Mouse (Mus musculus) limb, embryonic 15.5 days (tissue): ENCODE data around the gene Coq8b. TPM values are rescaled to one million over a fixed set of nuclear protein-coding genes. Genes with fewer than 3 reads are reported as not detected.

Experiments used
- ATAC-seq: fragments of 200-750 bp; cut with Nextera tagmentation; 2 replicates; pipeline ENCODE4 v1.8.0; 2017; ENCODE audit warnings: low read depth, moderate TSS enrichment; ENCODE audit not compliant: insufficient number of reproducible peaks, low FRiP score, low TSS enrichment
- H3K27ac ChIP-seq: fragments of 300-500 bp; sonication (generic); 2 replicates; pipeline ENCODE4 v1.5.1; 2015; ENCODE audit warnings: moderate library complexity, mild to moderate bottlenecking, inconsistent platforms
- H3K27me3 ChIP-seq: fragments of 300-500 bp; sonication (generic); 2 replicates; pipeline ENCODE4 v1.6.1; 2015; ENCODE audit warnings: inconsistent platforms
- H3K36me3 ChIP-seq: fragments of 300-500 bp; sonication (generic); 2 replicates; pipeline ENCODE4 v1.6.1; 2015; ENCODE audit warnings: inconsistent platforms
- H3K4me1 ChIP-seq: fragments of 300-500 bp; sonication (generic); 2 replicates; pipeline ENCODE4 v1.6.1; 2015; ENCODE audit warnings: inconsistent platforms
- H3K4me2 ChIP-seq: fragments of 300-500 bp; sonication (generic); 2 replicates; pipeline ENCODE4 v1.6.1; 2015; ENCODE audit warnings: mild to moderate bottlenecking, inconsistent platforms
- H3K4me3 ChIP-seq: fragments of 300-500 bp; sonication (generic); 2 replicates; pipeline ENCODE4 v1.5.1; 2015; ENCODE audit warnings: mild to moderate bottlenecking, inconsistent platforms
- H3K9ac ChIP-seq: fragments of 300-500 bp; sonication (generic); 2 replicates; pipeline ENCODE4 v1.6.1; 2015; ENCODE audit warnings: inconsistent platforms
- H3K9me3 ChIP-seq: fragments of 300-500 bp; sonication (generic); 2 replicates; pipeline ENCODE4 v1.6.1; 2016; ENCODE audit warnings: inconsistent platforms
- WGBS: fragments of 180-500 bp; shearing (Covaris S2); methylation state at CpG from one replicate; pipeline ENCODE4 v1.1.7; 2015; 5-methylcytosine and 5-hydroxymethylcytosine counted together
- polyA plus RNA-seq: library from polyadenylated mRNA; unstranded; fragments of >200 nt; fragmentation: Nextera tagmentation; extraction: Ambion mirVana; gene quantifications from 2 replicates; pipeline ENCODE4 v1.2.1, GENCODE M21; 2015

Coq8b gene
- polyA plus RNA-seq, 1 experiment from 2014 or later = 22.3 TPM

DNA sequence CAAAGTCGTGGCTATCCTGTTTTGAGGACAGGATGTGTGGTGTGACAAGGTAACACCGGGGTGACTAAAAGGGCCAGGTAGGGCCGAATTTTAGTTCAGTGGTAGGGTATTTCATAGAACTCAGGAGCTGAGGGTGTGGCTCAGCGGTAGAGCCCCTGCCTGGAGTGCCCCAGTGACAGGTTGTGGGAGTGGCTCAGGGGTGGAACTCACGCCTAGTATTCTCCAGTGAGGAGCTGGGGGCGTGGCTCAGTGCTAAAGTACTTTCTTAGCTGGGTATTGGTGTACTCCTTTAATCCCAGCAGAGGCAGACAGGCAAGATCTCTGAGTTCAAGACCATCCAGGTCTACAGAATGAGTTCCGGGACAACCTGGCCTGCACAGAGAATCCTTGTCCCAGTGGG is 43.2 kb downstream of the Coq8b start:
- Histone ChIP-seq H3K4me1 (peaks cover 4% of the 10 kb centered on the region; the same call in 1 of the 2 replicates), H3K27me3 (no peaks in the 10 kb centered on the region), H3K36me3 (peaks cover 88% of the 10 kb centered on the region), H3K9me3 (no peaks in the 10 kb centered on the region), H3K27ac (no peak overlapping the region), H3K9ac (no peak overlapping the region), H3K4me2 (no peak overlapping the region), H3K4me3 (no peak overlapping the region)
- WGBS = 57% methylated on average over 7 of the region's 7 CpGs
- no peak for ATAC-seq

DNA sequence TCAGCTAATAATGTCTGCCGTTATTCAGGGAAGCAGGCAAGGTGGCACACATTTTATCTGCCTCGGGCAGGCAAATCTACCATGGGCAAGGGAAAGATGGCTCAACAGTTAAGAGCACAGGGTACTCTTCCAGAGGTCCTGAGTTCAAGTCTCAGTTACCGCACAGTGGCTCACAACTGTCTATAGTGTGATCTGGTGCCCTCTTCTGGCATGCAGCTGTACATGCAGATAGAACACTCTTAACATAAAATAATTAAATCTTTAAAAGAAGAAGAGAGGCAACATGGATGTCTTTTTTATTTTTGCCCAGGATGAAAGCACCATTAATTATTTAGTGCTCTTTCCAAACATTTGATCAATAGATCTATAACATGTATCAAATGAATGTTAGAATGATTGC is 44.4 kb downstream of the Coq8b start:
- WGBS = 94% methylated on average over 3 of the region's 3 CpGs
- peaks cover 4% of the 10 kb centered on the region; the same call in 1 of the 2 replicates for H3K4me1 ChIP-seq
- no peak for ATAC-seq
- no peak overlapping the region for H3K27ac ChIP-seq
- no peak overlapping the region for H3K4me3 ChIP-seq
- no peak overlapping the region for H3K9ac ChIP-seq
- H3K36me3 ChIP-seq = peaks cover 89% of the 10 kb centered on the region
- H3K27me3 ChIP-seq = no peaks in the 10 kb centered on the region
- no peaks in the 10 kb centered on the region for H3K9me3 ChIP-seq
- no peak overlapping the region for H3K4me2 ChIP-seq

DNA sequence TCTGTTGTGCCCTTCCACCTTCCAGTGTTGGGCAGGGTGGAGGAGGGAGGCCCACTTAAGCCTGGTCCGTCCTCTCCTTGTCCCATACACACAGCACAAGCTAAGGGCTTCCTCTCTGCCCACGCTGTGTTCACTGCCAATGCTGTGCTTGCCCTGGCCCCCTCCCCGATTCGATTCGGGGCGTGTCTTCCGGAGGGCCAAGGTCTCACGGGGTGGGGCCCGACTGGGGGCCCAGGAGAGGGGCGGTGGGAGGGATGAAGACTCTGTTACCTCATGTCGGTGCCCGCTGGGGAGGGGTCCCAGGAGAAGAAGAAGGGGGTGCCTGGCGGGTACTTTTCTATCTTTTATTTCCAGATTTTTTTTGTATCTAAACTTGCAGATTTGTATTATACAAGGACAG is 48.9 kb downstream of the Coq8b start:
- H3K27me3 ChIP-seq = peaks cover 8% of the 10 kb centered on the region; the same call in 1 of the 2 replicates
- H3K4me3 ChIP-seq = no peak overlapping the region
- no peak overlapping the region for H3K9ac ChIP-seq
- WGBS = 66% methylated on average over 13 of the region's 13 CpGs
- H3K4me2 ChIP-seq = no peak overlapping the region
- H3K36me3 ChIP-seq = peaks cover 56% of the 10 kb centered on the region
- no peak overlapping the region for H3K27ac ChIP-seq
- ATAC-seq = 0 out of 2 replicates have a peak, but pooled peaks have one; percentile 37
- peaks cover 12% of the 10 kb centered on the region for H3K4me1 ChIP-seq
- no peaks in the 10 kb centered on the region for H3K9me3 ChIP-seq

DNA sequence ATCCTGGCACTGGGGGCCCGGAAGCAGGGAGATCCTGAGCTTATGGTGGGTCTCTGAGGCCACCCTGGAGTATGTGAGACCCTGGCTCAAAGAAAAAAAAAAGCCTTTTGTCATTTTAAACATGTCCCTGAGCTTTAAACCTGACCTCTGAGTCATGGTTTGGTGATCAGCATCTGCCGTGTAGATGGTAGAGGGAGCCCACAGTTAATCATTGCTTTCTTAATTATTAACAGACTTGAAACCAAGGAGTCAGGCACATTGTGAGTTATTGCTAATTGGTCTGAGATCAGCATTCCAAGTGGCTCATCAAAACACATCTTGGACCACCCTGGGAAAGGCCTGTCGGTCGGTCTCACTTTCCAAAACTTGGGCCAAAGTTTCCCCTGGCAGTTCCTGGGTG is 49.4 kb downstream of the Coq8b start:
- Histone ChIP-seq H3K36me3 (peaks cover 51% of the 10 kb centered on the region), H3K4me3 (no peak overlapping the region), H3K4me2 (no peak overlapping the region), H3K9me3 (no peaks in the 10 kb centered on the region), H3K4me1 (peaks cover 12% of the 10 kb centered on the region), H3K27me3 (peaks cover 8% of the 10 kb centered on the region; the same call in 1 of the 2 replicates), H3K9ac (no peak overlapping the region), H3K27ac (no peak overlapping the region)
- 56% methylated on average over 4 of the region's 4 CpGs for WGBS
- no peak for ATAC-seq

DNA sequence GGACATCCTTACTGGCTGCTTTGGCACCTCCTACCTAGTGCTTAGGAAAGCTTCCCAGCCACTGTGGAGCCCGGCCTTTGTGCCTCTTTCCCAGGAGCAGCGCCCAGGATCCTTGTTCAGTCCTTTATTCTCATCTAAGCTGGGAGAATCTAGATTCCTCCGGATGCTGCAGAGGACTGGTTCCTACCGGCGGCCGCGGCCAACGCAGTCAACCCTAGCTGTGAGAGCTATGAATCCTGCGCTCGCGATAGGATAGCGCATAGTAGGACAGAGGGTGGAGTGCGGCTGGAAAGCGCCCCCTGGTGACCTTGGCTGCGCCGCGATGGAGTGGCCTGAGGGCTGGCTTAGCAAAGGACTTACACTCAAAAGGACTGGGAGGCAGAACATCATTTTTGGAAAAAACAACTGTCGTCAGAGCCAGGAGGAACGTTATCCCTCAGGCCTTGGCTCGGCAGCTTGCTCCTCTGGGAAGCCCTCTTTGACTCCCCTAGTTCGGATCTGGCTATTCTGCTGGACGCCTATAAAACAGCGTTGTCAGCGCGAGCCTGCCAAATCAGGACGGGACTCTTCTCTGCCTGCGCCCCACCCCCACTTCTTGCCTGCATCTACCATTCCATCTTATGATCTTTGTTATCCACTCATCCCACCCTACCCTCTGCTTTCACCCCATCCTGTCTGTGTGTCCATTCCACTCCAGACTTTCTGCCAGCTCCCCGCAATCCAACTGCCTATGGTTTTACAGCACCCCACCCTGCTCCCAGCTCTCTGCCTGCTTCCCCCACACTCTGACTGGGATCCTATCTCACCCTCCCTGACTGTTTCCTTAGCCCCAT is 52.3 kb downstream of the Coq8b start:
- H3K9ac ChIP-seq = no peak overlapping the region
- H3K4me1 ChIP-seq = peaks cover 12% of the 10 kb centered on the region
- peak; percentile 30; the same call in 1 of the 2 replicates for ATAC-seq

DNA sequence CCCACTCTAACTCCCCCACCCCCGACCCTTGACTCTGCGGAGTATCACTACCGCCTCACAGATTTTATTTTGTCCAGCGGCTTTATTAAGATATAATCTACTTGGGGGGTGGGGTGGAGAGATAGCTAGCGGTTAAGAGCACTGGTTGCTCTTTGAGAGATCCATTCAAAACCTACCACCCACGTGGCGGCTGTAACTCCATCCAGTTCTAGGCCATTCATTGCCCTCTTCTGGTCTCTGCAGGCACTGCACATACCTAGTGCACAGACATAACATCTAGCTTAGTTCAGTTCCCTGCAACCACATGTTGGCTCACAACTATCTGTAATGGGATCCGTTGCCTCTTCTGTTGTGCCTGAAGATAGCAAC is 52.9 kb downstream of the Coq8b start:
- Histone ChIP-seq H3K4me2 (peak overlapping the region; percentile 25; the same call in 1 of the 2 replicates), H3K4me1 (peaks cover 12% of the 10 kb centered on the region), H3K36me3 (peaks cover 19% of the 10 kb centered on the region), H3K27me3 (peaks cover 8% of the 10 kb centered on the region; the same call in 1 of the 2 replicates), H3K9me3 (no peaks in the 10 kb centered on the region), H3K27ac (no peak overlapping the region), H3K4me3 (peak overlapping the region; percentile 19), H3K9ac (no peak overlapping the region)
- ATAC-seq = peak; percentile 47; the same call in 1 of the 2 replicates
- 8% methylated on average over 8 of the region's 8 CpGs for WGBS

More for the DNA sequence above, 52.3 kb downstream of the Coq8b start:
- H3K4me2 ChIP-seq = peak overlapping the region; percentile 25
- peaks cover 8% of the 10 kb centered on the region; the same call in 1 of the 2 replicates for H3K27me3 ChIP-seq
- no peak overlapping the region for H3K27ac ChIP-seq
- WGBS = 1% methylated on average over 28 of the region's 28 CpGs
- peaks cover 23% of the 10 kb centered on the region for H3K36me3 ChIP-seq
- peak overlapping the region; percentile 19 for H3K4me3 ChIP-seq
- no peaks in the 10 kb centered on the region for H3K9me3 ChIP-seq

DNA sequence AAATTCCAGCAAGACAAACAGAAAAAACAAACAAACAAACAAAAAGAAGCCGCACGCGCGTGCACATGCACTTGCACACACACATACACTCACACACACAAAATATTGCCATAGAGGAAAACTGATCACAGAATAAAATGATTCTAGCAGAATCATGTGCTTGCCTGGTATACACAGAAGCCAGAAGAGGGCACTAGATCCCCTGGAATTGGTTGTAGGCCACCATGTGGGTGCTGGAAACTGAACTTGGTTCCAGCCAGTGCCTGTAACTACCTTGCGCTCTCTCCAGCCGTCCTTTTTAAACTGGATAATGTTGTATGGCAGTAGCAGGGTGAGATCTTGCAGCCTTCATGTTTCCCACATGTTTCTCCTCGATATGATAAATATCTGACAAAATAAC is 55.9 kb downstream of the Coq8b start:
- WGBS = 86% methylated on average over 7 of the region's 7 CpGs
- no peaks in the 10 kb centered on the region for H3K36me3 ChIP-seq
- H3K4me1 ChIP-seq = peaks cover 12% of the 10 kb centered on the region
- H3K27ac ChIP-seq = no peak overlapping the region
- no peak overlapping the region for H3K9ac ChIP-seq
- peaks cover 8% of the 10 kb centered on the region; the same call in 1 of the 2 replicates for H3K27me3 ChIP-seq
- H3K9me3 ChIP-seq = no peaks in the 10 kb centered on the region
- ATAC-seq = no peak
- no peak overlapping the region for H3K4me3 ChIP-seq
- H3K4me2 ChIP-seq = no peak overlapping the region

DNA sequence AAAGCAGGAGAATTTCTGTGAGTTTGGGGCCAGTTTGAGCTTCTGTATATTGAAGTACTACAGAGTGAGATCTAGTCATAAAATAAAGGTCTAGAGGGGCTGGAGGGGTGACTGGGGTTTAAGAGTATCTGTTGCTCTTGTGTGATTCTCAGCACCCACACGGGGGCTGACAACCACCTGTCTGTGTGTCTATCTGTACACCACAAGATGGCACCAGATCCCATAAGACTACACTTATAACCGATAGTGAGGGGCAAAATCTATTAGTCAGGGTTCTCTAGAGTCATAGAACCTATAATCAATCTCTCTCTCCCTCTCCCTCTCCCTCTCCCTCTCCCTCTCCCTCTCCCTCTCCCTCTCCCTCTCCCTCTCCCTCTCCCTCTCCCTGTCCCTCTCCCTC is 57.7 kb downstream of the Coq8b start:
- H3K9me3 ChIP-seq = no peaks in the 10 kb centered on the region
- H3K4me1 ChIP-seq = peaks cover 2% of the 10 kb centered on the region
- no peak overlapping the region for H3K9ac ChIP-seq
- H3K4me2 ChIP-seq = no peak overlapping the region
- no peaks in the 10 kb centered on the region for H3K27me3 ChIP-seq
- no peaks in the 10 kb centered on the region for H3K36me3 ChIP-seq
- no peak overlapping the region for H3K27ac ChIP-seq
- 67% methylated on average over 2 of the region's 2 CpGs for WGBS
- ATAC-seq = no peak
- H3K4me3 ChIP-seq = no peak overlapping the region

DNA sequence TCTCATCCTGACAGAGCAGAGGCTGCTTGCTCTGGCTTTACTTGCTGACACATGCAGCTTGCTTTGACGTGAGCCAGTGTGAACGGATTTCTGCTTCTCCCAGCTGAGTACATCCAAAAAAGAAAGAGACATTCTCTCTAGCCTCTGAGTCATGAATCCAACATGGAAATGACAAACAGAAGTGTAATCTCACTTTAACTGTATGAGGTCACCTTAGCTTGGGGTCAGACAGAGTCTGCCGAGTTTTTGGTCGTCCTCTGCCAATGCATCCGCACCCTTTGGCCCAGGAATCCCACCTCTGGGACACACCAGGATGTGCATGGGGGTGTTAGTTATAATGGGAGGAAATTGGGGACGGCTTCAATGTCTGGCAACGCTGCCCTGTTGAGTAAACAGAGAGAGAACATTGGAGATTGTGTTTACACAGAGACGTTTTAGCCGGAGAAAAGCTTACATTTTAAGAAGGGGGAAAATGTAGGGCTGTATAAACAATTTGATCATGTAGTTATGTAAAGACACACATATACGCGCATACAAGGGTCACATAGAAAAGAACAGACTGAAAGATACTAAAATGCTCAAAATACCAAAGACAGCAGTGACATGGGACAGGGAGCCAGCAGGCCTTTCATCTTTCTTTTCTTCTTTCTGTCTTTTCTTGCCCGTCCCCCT is 59.1 kb downstream of the Coq8b start:
- Histone ChIP-seq H3K9me3 (no peaks in the 10 kb centered on the region), H3K4me2 (no peak overlapping the region), H3K27me3 (no peaks in the 10 kb centered on the region), H3K9ac (no peak overlapping the region), H3K27ac (peak overlapping the region; percentile 17; the same call in 1 of the 2 replicates), H3K4me3 (no peak overlapping the region), H3K36me3 (no peaks in the 10 kb centered on the region), H3K4me1 (no peaks in the 10 kb centered on the region)
- 53% methylated on average over 12 of the region's 12 CpGs for WGBS
- no peak for ATAC-seq

DNA sequence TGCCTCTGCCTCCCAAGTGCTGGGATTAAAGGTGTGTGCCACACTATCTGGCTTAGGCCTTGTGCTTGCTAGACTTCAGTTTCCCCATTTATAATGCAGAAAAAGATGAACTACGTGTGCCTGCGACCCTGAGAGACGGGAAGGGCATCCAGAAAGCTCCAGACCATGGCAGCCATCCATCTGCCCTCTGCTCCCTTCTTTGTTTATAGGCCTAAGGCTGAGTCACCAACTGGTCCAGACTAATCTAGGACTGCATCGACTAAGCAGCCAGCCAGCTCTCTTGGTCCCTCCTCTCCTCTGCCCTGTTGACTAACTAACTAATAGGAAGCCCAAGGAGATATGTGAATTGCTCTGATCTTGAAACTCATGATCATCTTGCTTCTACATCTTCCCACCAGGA is 63.1 kb downstream of the Coq8b start:
- Histone ChIP-seq H3K27ac (no peak overlapping the region), H3K4me2 (no peak overlapping the region), H3K4me1 (no peaks in the 10 kb centered on the region), H3K9ac (no peak overlapping the region), H3K4me3 (no peak overlapping the region), H3K36me3 (no peaks in the 10 kb centered on the region), H3K27me3 (no peaks in the 10 kb centered on the region), H3K9me3 (no peaks in the 10 kb centered on the region)
- WGBS = 82% methylated on average over 4 of the region's 4 CpGs
- no peak for ATAC-seq

DNA sequence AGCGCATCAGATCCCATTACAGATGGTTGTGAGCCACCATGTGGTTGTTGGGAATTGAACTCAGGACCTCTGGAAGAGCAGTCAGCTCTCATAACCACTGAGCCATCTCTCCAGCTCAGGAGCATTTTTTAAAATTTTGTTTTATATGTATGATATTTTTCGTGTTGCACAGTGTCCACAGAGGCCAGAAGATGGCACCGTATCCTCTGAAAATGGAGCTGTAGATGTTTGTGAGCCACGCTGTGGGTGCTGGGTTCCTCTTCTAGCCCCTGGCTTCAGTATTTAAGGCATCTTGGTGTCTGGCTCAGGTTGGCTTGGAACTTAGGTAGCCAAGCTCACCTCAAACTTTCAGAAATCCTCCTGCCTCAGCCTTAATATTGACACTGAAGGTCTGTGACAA is 63.7 kb downstream of the Coq8b start:
- Histone ChIP-seq H3K4me3 (no peak overlapping the region), H3K27ac (no peak overlapping the region), H3K4me2 (no peak overlapping the region), H3K27me3 (no peaks in the 10 kb centered on the region), H3K4me1 (no peaks in the 10 kb centered on the region), H3K9me3 (no peaks in the 10 kb centered on the region), H3K36me3 (no peaks in the 10 kb centered on the region), H3K9ac (no peak overlapping the region)
- 83% methylated on average over 4 of the region's 4 CpGs for WGBS
- no peak for ATAC-seq

DNA sequence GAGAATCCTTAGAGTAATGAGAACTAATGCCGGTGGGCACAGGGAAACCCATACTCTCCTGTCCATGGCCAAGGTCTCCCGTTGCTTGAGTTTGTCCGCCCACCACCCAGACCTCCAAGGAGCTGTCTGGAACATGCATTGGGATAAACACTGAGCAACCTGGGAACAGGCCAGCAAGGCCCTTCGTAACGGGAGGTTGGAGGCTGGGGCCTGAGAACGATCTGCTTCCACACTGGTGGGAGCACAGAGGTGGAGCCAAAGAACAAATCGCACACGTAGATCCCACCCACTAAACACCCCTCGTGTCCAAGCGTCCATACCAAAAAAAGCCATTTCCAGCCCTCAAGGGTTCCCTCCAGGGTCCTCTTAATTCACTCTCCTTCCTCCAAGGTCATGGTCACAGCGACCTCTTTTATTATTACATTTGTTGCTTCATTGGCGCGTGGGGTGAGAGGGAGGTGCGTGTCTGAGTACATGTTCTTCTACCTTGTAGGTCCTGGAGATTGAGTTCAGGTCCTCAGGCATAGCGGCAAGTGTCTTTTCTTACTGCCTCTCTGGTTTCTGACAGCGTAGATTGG is 65.3 kb downstream of the Coq8b start:
- no peaks in the 10 kb centered on the region for H3K27me3 ChIP-seq
- H3K4me3 ChIP-seq = no peak overlapping the region
- H3K4me1 ChIP-seq = peaks cover 5% of the 10 kb centered on the region; the same call in 1 of the 2 replicates
- no peak for ATAC-seq
- WGBS = 75% methylated on average over 16 of the region's 16 CpGs
- no peak overlapping the region for H3K9ac ChIP-seq
- H3K36me3 ChIP-seq = no peaks in the 10 kb centered on the region
- no peaks in the 10 kb centered on the region for H3K9me3 ChIP-seq
- H3K27ac ChIP-seq = no peak overlapping the region
- H3K4me2 ChIP-seq = no peak overlapping the region
